Mouse (Mus musculus) c-Kit-negative CD71-positive TER-119-positive erythroid progenitor cells, embryonic 14.5 days (primary cell): ENCODE results near the gene Slc24a3.

Experiments
- DNase-seq: peaks from one replicate; pipeline ENCODE4 v3.0.0-alpha.2; 2013; ENCODE audit warnings: low read depth, low spot score

The Slc24a3 gene

DNA sequence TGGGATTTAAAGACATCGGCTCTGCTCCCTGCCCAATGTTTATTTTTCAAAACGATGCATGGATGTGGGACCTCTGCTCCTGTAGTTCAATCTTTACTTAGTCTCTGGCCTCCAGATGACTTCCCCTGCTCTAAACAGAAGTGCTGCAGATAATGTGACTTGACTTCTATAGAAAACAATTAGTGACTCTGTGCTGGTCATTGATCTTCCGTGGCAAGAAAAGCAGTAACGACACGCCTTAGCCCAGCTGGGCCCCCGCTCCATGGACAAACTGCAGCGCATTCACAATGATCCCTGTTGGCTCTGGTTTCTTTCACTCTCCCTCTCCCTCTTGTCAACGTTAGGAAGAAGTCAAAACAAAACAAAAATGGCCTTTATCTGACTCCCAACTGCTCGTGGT, 453.6 kb downstream of the Slc24a3 start:
- no peak for DNase-seq

GRCm38 (mm10) chr2:145631123-145631798, 463.7 kb downstream of the Slc24a3 start:
- DNase-seq = no peak

GRCm38 (mm10) chr2:145631799-145632174, 464.2 kb downstream of the Slc24a3 start:
- DNase-seq = no peak

- DNase-seq = no peak
Measured at GRCm38 (mm10) chr2:145633811-145634210, 466.3 kb downstream of the Slc24a3 start.

DNA sequence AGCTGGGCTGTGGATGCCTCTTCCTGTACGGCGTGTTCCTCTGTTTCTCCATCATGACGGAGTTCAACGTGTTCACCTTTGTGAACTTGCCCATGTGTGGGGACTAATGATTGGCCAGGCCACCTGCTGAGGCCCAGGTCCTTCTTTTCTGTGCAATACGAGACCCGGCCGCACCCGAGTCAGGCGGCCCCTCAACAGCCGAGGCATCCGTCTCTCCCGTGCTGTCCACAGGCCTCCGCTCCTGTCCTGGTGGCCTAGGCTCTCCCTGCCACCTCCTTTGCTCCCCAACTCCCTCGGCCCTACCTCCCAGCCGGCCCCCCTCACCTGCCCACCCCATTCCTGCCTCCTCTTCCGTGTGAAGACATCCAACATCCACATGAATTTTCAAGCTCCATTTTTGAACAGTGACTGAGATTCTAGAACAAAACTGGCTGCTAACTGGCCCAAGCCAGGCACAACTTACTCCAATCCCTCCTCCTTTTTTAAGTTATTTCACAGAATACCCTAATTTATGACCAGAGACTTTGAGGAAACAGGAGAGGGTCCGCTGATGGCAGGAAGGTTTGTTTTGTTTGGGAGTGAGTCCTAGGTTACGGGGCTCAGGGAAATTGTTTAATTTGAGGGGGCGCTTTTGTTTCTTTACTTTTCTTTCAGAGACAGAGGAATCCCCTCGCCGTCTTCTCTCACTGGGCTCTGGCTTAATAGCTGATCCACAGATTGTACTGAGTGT, 472.9 kb downstream of the Slc24a3 start:
- no peak for DNase-seq

DNA sequence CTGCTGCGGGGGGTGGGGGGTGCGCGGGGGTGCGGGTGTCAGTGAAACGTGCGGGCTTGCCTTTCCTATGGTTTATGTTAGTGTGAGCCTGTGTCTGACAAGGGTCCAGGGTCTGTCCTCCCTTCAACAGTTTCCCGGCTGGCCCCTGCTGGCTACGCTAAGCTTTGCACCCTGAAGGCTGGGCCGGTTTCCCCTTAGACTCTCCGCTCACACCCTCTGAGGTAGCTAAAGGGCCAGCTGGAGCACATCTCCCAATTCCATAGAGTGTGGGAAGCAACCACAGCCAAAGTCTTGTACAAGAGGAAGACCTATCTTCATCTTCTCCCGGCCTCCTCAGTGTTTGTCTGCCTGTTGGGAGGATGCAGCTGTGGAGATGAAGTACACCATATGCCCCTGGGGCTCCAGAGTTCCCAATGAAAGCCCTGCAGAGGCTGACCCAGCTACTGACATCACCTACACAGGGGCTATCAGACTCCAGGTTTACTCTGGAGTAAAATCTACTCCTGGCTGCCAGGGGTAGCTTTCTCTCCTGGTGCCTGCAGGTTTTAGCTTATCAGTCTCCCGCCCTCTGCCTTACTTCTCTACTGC, 487.9 kb downstream of the Slc24a3 start:
- DNase-seq = no peak

DNA sequence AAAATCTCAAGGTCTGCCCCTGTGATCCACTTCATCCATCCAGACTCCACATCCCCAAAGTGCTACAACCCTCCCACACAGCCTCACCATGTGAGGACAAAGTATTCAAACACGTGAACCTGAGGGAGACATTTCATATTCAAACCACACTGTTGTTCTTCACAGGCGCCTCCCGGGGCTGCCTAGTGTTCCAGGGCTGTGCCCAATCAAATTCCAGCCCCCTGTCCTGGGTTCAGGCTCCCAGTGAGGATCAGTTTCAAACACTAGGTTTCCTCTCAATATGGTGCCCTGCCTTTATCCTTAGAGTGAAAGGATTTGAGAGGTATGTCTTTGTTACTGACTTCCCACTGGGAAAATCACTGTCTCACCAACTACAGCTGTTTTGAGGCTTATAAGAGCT, 488.6 kb downstream of the Slc24a3 start:
- DNase-seq = no peak

- no peak for DNase-seq
Measured at GRCm38 (mm10) chr2:145656716-145657115, 489.2 kb downstream of the Slc24a3 start.

GRCm38 (mm10) chr2:145661242-145661641, 493.7 kb downstream of the Slc24a3 start:
- DNase-seq = no peak

- DNase-seq = no peak
Measured at GRCm38 (mm10) chr2:145663899-145664298, 496.3 kb downstream of the Slc24a3 start.

- DNase-seq = no peak
Measured at GRCm38 (mm10) chr2:145664311-145664710, 496.8 kb downstream of the Slc24a3 start.

GRCm38 (mm10) chr2:145668135-145668534, 500.6 kb downstream of the Slc24a3 start:
- no peak for DNase-seq

GRCm38 (mm10) chr2:145670131-145670530, 502.6 kb downstream of the Slc24a3 start:
- DNase-seq = no peak

- DNase-seq = no peak
Measured at GRCm38 (mm10) chr2:145674496-145675141, 507.1 kb downstream of the Slc24a3 start.

- DNase-seq = no peak
Measured at GRCm38 (mm10) chr2:145675142-145675755, 507.7 kb downstream of the Slc24a3 start, which contains the start of gene Rin2. Rin2 (plus strand) TSS chr2:145675215.

- no peak for DNase-seq
Measured at GRCm38 (mm10) chr2:145675756-145676543, 508.4 kb downstream of the Slc24a3 start.

DNA sequence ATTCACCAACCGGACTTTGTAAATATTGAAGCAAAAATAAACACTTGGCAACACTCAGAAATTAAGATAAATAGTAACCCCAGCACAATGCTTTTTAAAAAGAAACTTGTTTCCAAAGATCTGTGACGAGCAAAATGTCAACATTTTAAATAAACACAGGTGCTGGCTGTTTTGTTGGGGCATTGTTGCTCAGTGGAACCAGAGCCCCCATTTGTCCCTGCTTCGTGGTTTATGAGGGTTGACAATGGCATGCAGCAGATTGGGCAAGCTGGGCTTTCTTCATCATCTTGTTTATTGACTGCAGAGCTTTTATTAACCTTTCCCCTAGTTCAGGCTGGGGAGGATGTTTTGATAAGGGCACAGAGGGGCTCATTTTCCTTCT, 509.0 kb downstream of the Slc24a3 start:
- DNase-seq = no peak

DNA sequence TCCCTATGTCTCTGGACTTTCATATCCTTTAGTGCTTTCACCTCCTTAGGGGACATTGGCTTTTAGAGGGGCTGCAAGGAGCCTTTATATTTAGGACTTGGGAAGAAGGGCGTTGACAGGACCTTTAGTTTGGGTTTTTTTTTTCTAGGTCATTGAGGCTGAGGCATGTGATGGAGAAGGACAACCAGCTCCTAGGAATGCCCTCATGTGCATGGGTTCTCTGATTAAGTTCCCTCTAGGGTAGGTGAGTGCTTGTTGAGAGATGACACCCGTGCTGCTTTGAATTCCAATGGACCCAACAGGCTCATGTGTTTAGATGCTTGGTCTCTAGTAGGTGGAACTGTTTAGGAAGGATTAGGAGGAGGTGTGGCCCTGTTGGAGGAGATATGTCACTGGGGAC, 509.4 kb downstream of the Slc24a3 start:
- DNase-seq = no peak

- no peak for DNase-seq
Measured at GRCm38 (mm10) chr2:145680141-145680540, 512.6 kb downstream of the Slc24a3 start.

GRCm38 (mm10) chr2:145680762-145681161, 513.2 kb downstream of the Slc24a3 start:
- DNase-seq = no peak

DNA sequence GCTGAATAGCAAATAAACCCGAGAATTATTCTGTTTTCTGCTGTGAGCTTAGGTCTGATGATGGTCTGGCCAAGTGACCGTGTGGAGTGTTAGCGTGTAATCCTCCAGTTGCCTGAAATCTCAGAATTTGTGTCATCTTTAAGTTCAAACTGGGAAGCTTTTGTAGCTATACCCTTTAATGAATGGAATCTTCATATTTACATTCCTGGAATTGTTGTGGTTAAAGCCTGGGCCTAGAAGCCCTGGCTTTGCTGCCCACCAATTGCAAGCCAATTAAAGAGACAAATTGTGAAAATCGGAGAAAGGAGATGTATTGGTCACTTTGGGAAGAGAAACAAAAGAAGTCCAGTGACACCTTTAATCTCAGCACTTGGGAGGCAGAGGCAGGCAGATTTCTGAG, 514.1 kb downstream of the Slc24a3 start:
- DNase-seq = no peak
